Mouse (Mus musculus) hematopoietic stem cell, adult 5-6 weeks (primary cell): ENCODE measurements around the gene Ints3. TPM values are rescaled to one million over a fixed set of nuclear protein-coding genes. Genes with fewer than 3 reads are reported as not detected.

ENCODE experiments used
- ATAC-seq, 2 experiments: fragments of 125-278 bp in 1 of 2; replicated peaks in 1 of 2; 2 replicates each; pipeline ENCODE4 v1.8.0; 2016 to 2017; ENCODE audit warnings: inconsistent platforms in 2 of 2, mild to moderate bottlenecking in 2 of 2, moderate number of reproducible peaks in 2 of 2, low read depth in 1 of 2, moderate TSS enrichment in 1 of 2; ENCODE audit not compliant: low FRiP score in 2 of 2, poor library complexity in 2 of 2, severe bottlenecking in 2 of 2, insufficient read depth in 1 of 2, low TSS enrichment in 1 of 2
- total RNA-seq: library from RNA; stranded (forward); fragments of 172-1452, 232-1000 nt; gene quantifications from 2 replicates; pipeline ENCODE4 v1.2.3, GENCODE M21; 2017

Gene Ints3
- total RNA-seq, 1 experiment from 2014 or later: 22.6 TPM

- ATAC-seq: peak in 1 of 2 experiments; percentile 27; a peak in 1 of 4 replicates
These were observed 24.7 kb downstream of the Ints3 start for GRCm38 (mm10) chr3:90408721-90409120.

GRCm38 (mm10) chr3:90406414-90406813 lies 27.0 kb downstream of the Ints3 start:
- ATAC-seq: no peak

DNA sequence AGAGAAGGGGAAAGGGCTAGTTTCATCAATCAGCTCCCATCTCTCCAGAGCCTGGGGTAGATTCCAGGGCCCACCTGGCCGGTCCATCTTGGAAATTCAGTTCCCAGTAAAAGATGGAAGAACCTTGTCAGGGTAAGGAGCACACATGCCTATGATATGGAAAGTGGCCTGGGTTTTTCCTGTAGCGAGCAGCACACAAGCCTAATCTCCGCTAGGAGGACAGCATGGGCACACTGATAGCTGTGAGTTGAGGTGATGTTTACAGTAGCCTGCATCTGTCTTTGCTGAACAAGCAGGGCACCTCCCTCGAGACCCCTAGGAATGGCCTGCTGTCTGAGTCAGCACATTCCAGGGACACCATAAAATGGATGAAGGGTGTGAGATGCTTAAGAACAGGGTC lies 28.8 kb downstream of the Ints3 start:
- ATAC-seq: no peak

DNA sequence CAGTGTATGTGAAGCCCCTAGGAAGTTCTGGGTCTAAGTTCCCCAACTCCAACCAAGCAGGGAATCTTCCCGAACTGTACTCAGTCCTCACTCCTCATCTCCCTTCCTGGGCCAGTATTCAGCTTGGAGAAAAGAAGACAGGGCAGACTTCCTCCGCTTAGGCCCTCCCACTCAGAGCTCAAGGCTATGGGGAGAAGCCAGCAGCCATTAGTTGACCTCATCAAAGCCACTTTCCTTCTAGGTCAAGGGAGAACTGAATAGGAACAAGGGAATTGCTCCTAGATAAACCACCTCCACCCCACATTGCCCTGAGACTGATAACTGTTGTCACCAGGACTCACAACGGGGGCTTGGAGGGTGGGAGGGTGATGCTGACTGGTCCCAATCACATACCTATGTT lies 29.3 kb downstream of the Ints3 start:
- ATAC-seq: no peak

- ATAC-seq: no peak
These were observed 32.4 kb downstream of the Ints3 start for GRCm38 (mm10) chr3:90400993-90401392.

DNA sequence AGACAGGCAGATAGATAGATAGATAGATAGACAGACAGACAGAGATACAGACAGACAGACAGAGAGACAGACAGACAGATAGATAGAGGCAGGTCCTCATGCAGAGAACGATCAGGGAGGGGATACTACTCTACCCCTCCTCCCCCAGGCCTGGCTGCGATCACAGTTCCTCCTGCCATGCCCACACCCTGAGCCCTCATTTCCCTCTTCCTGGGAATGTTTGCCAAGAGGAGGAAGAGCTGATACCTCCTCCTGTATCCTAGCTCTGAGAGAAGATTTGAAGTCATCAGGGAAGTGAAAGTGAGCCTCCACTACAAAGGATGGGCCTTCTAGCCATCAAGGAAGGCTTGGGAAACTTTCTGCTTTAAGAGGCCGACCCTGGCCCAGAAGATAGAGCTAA lies 37.8 kb downstream of the Ints3 start:
- no peak for ATAC-seq

GRCm38 (mm10) chr3:90392661-90393060 lies 40.8 kb downstream of the Ints3 start:
- no peak for ATAC-seq

DNA sequence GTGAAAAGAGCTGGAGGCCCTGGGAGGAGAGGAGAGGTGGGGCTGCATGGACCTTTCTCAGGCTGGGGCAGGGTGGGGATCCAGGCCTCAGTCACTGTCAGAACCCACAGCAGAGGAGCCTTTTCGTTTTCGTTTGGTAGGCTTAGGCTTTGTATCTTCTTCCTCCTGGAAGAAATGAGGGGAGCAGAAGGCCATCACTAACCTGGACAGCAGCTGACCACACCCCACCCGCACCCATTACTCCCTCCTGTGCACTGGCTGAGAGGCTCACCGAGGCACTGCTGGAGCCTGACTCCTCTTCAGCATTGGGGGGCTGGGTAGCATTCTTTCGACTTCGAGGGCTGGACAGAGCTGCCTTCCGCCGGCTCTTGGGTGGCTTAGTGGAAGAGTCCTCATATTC lies 41.5 kb downstream of the Ints3 start:
- no peak for ATAC-seq

- ATAC-seq: no peak
These were observed 42.4 kb downstream of the Ints3 start for GRCm38 (mm10) chr3:90391004-90391403.

DNA sequence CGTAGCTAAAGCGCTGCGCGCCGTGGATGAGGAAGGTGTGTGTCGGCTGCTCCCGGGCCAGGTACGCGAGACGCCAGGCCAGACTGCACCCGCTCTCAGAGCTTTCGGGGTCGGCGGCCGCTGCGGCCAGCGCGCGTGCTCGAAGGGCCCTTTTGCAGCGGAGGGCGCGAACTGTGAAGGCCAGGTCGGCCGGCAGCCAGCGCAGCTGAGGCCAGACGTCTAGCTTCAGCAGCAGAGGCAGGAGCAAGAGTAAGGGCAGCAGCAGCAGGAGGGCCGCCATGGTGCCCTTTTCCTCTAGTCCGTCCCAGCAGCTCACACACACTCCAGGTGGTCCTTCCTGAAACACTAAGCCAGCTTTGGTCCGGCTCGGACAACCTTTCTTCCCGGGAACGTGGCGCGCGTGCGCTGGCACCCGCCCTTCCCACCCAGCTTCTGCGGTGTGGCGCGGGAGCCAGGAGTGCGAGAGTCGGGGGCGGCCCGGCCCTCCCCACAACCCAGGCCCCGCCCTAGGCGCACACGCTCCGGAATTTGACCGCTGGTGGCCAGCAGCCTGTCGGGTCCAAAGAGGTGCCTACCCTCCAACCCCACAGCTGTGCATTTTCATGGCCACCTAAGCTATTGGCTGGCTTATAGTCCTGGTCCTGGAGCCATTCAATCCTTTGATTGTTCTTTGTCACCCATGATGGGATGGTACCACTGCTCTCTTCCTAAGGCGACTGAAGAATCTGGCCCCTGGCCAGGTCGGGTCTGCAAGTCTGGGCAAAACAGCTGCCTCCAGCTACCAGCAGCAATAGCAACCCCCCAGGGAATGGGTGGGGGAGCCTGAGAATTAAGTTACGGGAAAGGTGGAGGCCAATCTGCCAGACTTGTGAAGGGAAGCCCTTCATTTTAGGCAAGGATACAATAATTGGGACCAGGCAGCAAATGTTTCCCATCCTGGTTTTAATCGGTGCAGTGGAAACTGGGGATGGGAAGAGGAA lies 43.6 kb downstream of the Ints3 start, which contains the start of gene Slc27a3:
Slc27a3 (minus strand) TSS at position 428 of the 980 bp plus-strand sequence.
- 0 out of 4 replicates have a peak, but pooled peaks of 1 of the 2 experiments have one; percentile 4 for ATAC-seq

- peak in 1 of 2 experiments; percentile 21; a peak in 1 of 4 replicates for ATAC-seq
These were observed 44.5 kb downstream of the Ints3 start for GRCm38 (mm10) chr3:90388726-90389510.

- ATAC-seq: no peak
These were observed 45.2 kb downstream of the Ints3 start for GRCm38 (mm10) chr3:90388192-90388591.

DNA sequence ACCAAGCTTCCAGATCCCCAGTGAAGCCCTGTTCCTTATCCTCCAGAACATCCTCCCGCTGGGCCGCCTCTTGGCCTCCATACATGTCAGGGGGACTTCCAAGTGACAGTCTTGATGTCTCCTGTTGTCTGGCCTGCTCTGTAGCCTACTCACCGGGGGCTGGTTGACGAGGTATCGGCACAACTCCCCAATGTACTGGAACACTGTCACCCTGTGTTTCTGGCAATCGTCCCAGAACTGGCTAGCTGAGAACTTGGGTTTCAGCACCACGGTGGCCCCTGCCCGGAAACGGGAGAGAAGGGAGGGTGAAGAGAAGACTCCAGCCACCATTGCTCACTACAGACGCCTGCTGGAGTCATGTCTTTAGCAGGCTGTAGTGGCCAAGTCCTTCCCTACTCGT lies 45.9 kb downstream of the Ints3 start:
- no peak for ATAC-seq

DNA sequence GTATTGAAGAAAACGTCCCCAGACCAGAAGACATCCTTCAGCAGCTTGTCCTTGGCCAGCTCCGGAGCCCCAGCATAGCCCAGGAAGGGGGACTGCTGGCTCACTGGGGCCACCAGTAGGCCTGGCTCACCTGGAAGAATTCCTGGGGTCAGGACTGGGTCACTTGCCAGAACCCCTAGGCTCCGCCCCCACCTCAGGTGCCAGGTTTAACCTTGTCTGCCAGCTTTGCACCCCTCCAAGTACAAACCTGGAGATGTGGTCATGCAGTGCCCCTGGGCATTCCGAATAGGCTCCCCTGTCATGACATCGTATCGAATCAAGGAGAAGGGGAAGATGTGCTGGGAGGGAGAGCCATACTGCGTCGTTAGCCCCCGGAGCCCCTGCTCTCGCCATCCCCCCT lies 46.6 kb downstream of the Ints3 start:
- ATAC-seq: no peak

- ATAC-seq: no peak
These were observed 48.5 kb downstream of the Ints3 start for GRCm38 (mm10) chr3:90384851-90385375.

GRCm38 (mm10) chr3:90383690-90384089 lies 49.7 kb downstream of the Ints3 start:
- peak; percentile 92 to 98 for ATAC-seq

GRCm38 (mm10) chr3:90381727-90382126 lies 51.7 kb downstream of the Ints3 start:
- no peak for ATAC-seq

- ATAC-seq: no peak
These were observed 54.9 kb downstream of the Ints3 start for GRCm38 (mm10) chr3:90378496-90378895.
